Mouse (Mus musculus) stomach, postnatal 0 days (tissue): ENCODE results near the gene D630023F18Rik. TPM values are rescaled to one million over a fixed set of nuclear protein-coding genes. Genes with fewer than 3 reads are reported as not detected.

ENCODE experiments used
- ATAC-seq: fragments of 200-750 bp; cut with Nextera tagmentation; 2 replicates; pipeline ENCODE4 v1.8.0; 2017; ENCODE audit not compliant: low FRiP score, low TSS enrichment
- DNase-seq: peaks from one replicate; pipeline ENCODE4 v3.0.0-alpha.2; 2016; ENCODE audit warnings: low spot score
- H3K27ac ChIP-seq: fragments of 300-500 bp; sonication (generic); replicated peaks from 2 replicates; pipeline ENCODE4 v1.5.1; 2014; ENCODE audit warnings: mild to moderate bottlenecking, control low read depth
- H3K27me3 ChIP-seq: fragments of 300-500 bp; sonication (generic); 2 replicates; pipeline ENCODE4 v1.6.1; 2014; ENCODE audit warnings: low read length; ENCODE audit not compliant: control insufficient read depth, insufficient read depth
- H3K36me3 ChIP-seq: fragments of 300-500 bp; sonication (generic); 2 replicates; pipeline ENCODE4 v1.6.1; 2014; ENCODE audit warnings: low read length, mixed read lengths; ENCODE audit not compliant: control insufficient read depth, insufficient read depth
- H3K4me1 ChIP-seq: fragments of 300-500 bp; sonication (generic); replicated peaks from 2 replicates; pipeline ENCODE4 v1.6.1; 2014; ENCODE audit warnings: antibody characterized with exemption; ENCODE audit not compliant: control insufficient read depth, insufficient read depth
- H3K4me2 ChIP-seq: fragments of 300-500 bp; sonication (generic); replicated peaks from 2 replicates; pipeline ENCODE4 v1.6.1; 2014; ENCODE audit warnings: low read depth, mild to moderate bottlenecking, control low read depth, moderate library complexity
- H3K4me3 ChIP-seq: fragments of 300-500 bp; sonication (generic); 2 replicates; pipeline ENCODE4 v1.5.1; 2014; ENCODE audit warnings: low read depth, low read length, control low read depth
- H3K9ac ChIP-seq: fragments of 300-500 bp; sonication (generic); 2 replicates; pipeline ENCODE4 v1.6.1; 2014; ENCODE audit warnings: mild to moderate bottlenecking, low read length, control low read depth, mixed read lengths
- H3K9me3 ChIP-seq: fragments of 300-500 bp; sonication (generic); 2 replicates; pipeline ENCODE4 v1.6.1; 2016; ENCODE audit warnings: low read length; ENCODE audit not compliant: control insufficient read depth
- CTCF ChIP-seq: IDR thresholded peaks from 2 replicates; pipeline ENCODE4 v1.5.1; 2016; ENCODE audit warnings: antibody characterized with exemption, low read depth, mild to moderate bottlenecking, moderate library complexity
- EP300 ChIP-seq: optimal IDR thresholded peaks from 2 replicates; pipeline ENCODE3; 2016; ENCODE audit warnings: antibody characterized with exemption
- WGBS: fragments of 180-500 bp; shearing (Covaris S2); extraction: QIAGEN DNeasy Blood & Tissue Kit; methylation state at CpG from one replicate; pipeline ENCODE4 v1.1.7; 2014; 5-methylcytosine and 5-hydroxymethylcytosine counted together
- polyA plus RNA-seq: library from polyadenylated mRNA; unstranded; fragments of >200 nt; fragmentation: Nextera tagmentation; extraction: Ambion mirVana; gene quantifications from 2 replicates; pipeline ENCODE4 v1.2.1, GENCODE M21; 2015

D630023F18Rik gene
- polyA plus RNA-seq, 1 experiment from 2014 or later = 0.27 TPM

- Histone ChIP-seq H3K27me3 (no peaks in the 10 kb centered on the region), H3K27ac (no peak overlapping the region), H3K4me1 (no peaks in the 10 kb centered on the region), H3K4me2 (no peak overlapping the region), H3K9me3 (no peaks in the 10 kb centered on the region), H3K4me3 (no peak overlapping the region), H3K9ac (no peak overlapping the region), H3K36me3 (no peaks in the 10 kb centered on the region)
- WGBS = 73% methylated on average over 6 of the region's 6 CpGs
- TF ChIP-seq EP300 = no peak
- no peak for TF ChIP-seq CTCF
- DNase-seq (no peak), ATAC-seq (no peak)
Observed at GRCm38 (mm10) chr1:65088567-65089356, 34.3 kb downstream of the D630023F18Rik start.

- no peaks in the 10 kb centered on the region for H3K27me3 ChIP-seq
- no peak within 1 kb of the TSS for H3K4me3 ChIP-seq
- DNase-seq (no peak), ATAC-seq (no peak)
- H3K4me1 ChIP-seq = no peaks in the 10 kb centered on the region
- no peak for TF ChIP-seq EP300
- TF ChIP-seq CTCF = no peak
- H3K9me3 ChIP-seq = no peaks in the 10 kb centered on the region
- no peak within 1 kb of the TSS for H3K4me2 ChIP-seq
- 45% methylated on average over 7 of the region's 7 CpGs for WGBS
- no peak within 1 kb of the TSS for H3K9ac ChIP-seq
- H3K36me3 ChIP-seq = no peaks in the 10 kb centered on the region
- H3K27ac ChIP-seq = no peak within 1 kb of the TSS
Observed at GRCm38 (mm10) chr1:65082188-65082587, 40.8 kb downstream of the D630023F18Rik start, which contains the start of gene Crygb. Gene Crygb, minus strand, starts transcription at chr1:65082288.

- ATAC-seq (no peak), DNase-seq (no peak)
- TF ChIP-seq CTCF (peak; percentile 64), EP300 (no peak)
- 11% methylated on average over 5 of the region's 5 CpGs for WGBS
- Histone ChIP-seq H3K36me3 (no peaks in the 10 kb centered on the region), H3K9ac (no peak overlapping the region), H3K4me3 (no peak overlapping the region), H3K4me1 (no peaks in the 10 kb centered on the region), H3K9me3 (no peaks in the 10 kb centered on the region), H3K4me2 (no peak overlapping the region), H3K27ac (no peak overlapping the region), H3K27me3 (no peaks in the 10 kb centered on the region)
Observed at GRCm38 (mm10) chr1:65075607-65076006, 47.4 kb downstream of the D630023F18Rik start.

GRCm38 (mm10) chr1:65073589-65073988, 49.4 kb downstream of the D630023F18Rik start, which contains the start of gene Crygc:
Gene Crygc, minus strand, starts transcription at chr1:65073689.
- no peaks in the 10 kb centered on the region for H3K27me3 ChIP-seq
- WGBS = 69% methylated on average over 6 of the region's 6 CpGs

GRCm38 (mm10) chr1:65067842-65068241, 55.2 kb downstream of the D630023F18Rik start:
- no peaks in the 10 kb centered on the region for H3K9me3 ChIP-seq

More at GRCm38 (mm10) chr1:65073589-65073988, 49.4 kb downstream of the D630023F18Rik start, which contains the start of gene Crygc:
- H3K4me1 ChIP-seq = no peaks in the 10 kb centered on the region
- no peak within 1 kb of the TSS for H3K27ac ChIP-seq
- H3K9ac ChIP-seq = no peak within 1 kb of the TSS
- no peak for ATAC-seq
- TF ChIP-seq CTCF = no peak
- TF ChIP-seq EP300 = no peak
- H3K9me3 ChIP-seq = no peaks in the 10 kb centered on the region
- DNase-seq = no peak
- H3K4me2 ChIP-seq = no peak within 1 kb of the TSS
- H3K36me3 ChIP-seq = no peaks in the 10 kb centered on the region
- H3K4me3 ChIP-seq = no peak within 1 kb of the TSS

GRCm38 (mm10) chr1:65064201-65064600, 58.8 kb downstream of the D630023F18Rik start:
- H3K27ac ChIP-seq = no peak overlapping the region
- H3K4me1 ChIP-seq = no peaks in the 10 kb centered on the region
- H3K4me3 ChIP-seq = no peak overlapping the region
- DNase-seq (no peak), ATAC-seq (no peak)
- TF ChIP-seq CTCF (no peak), EP300 (no peak)
- H3K4me2 ChIP-seq = no peak overlapping the region
- WGBS = 79% methylated on average over 15 of the region's 15 CpGs
- no peaks in the 10 kb centered on the region for H3K27me3 ChIP-seq
- H3K9me3 ChIP-seq = no peaks in the 10 kb centered on the region
- H3K9ac ChIP-seq = no peak overlapping the region
- no peaks in the 10 kb centered on the region for H3K36me3 ChIP-seq

More at GRCm38 (mm10) chr1:65067842-65068241, 55.2 kb downstream of the D630023F18Rik start:
- H3K4me1 ChIP-seq = no peaks in the 10 kb centered on the region
- no peak overlapping the region for H3K4me3 ChIP-seq
- H3K4me2 ChIP-seq = no peak overlapping the region
- no peaks in the 10 kb centered on the region for H3K36me3 ChIP-seq
- no peak overlapping the region for H3K9ac ChIP-seq
- H3K27ac ChIP-seq = no peak overlapping the region
- no peak for DNase-seq
- no peak for ATAC-seq
- H3K27me3 ChIP-seq = no peaks in the 10 kb centered on the region
- no peak for TF ChIP-seq CTCF
